In genomic region chr4:78211529-78212494, GRCm38 (mm10) we compare ENCODE assay signal across 8 mouse cellular contexts. TPM values are rescaled to one million over a fixed set of nuclear protein-coding genes. Genes with fewer than 3 reads are reported as not detected.
DNase-seq lines count a peak whose midpoint lies in the region; ATAC-seq and TF ChIP-seq lines count a peak whose summit lies in the region.

TSS of gene Ptprd (minus strand) at chr4:78211961.

- H3K4me2 ChIP-seq in lung, postnatal 0 days (replicated peaks; ENCODE audit: low read depth, low read length), result peak within 1 kb of the TSS; percentile 64
- H3K4me2 ChIP-seq in liver, embryonic 15.5 days, result peak within 1 kb of the TSS; percentile 54

- no peaks in the 10 kb centered on the region for H3K4me1 ChIP-seq in lung, postnatal 0 days (ENCODE audit: insufficient read depth, low read depth, low read length)
- H3K4me1 ChIP-seq in liver, embryonic 15.5 days (replicated peaks), result no peaks in the 10 kb centered on the region

- TF ChIP-seq CTCF in lung, postnatal 0 days (IDR thresholded peaks at IDR 0.05), result no peak

- 0 out of 2 replicates have a peak, but pooled peaks cover 2% of the 10 kb centered on the region for H3K27me3 ChIP-seq in lung, postnatal 0 days (replicated peaks; ENCODE audit: insufficient read depth, low read length)
- H3K27me3 ChIP-seq in liver, embryonic 15.5 days, result peaks cover 26% of the 10 kb centered on the region

- peak within 1 kb of the TSS; percentile 15 for H3K4me3 ChIP-seq in lung, postnatal 0 days (ENCODE audit: low read depth, low read length)
- H3K4me3 ChIP-seq in liver, embryonic 15.5 days (replicated peaks), result peak within 1 kb of the TSS; percentile 33

- no peak for ATAC-seq in lung, postnatal 0 days
- no peak for ATAC-seq in liver, embryonic 15.5 days (ENCODE audit: insufficient read depth)

- H3K9ac ChIP-seq in lung, postnatal 0 days (replicated peaks; ENCODE audit: low read depth), result no peak within 1 kb of the TSS
- H3K9ac ChIP-seq in liver, embryonic 15.5 days, result no peak within 1 kb of the TSS

- H3K27ac ChIP-seq in lung, postnatal 0 days (ENCODE audit: low read length), result no peak within 1 kb of the TSS
- no peak within 1 kb of the TSS for H3K27ac ChIP-seq in liver, embryonic 15.5 days (replicated peaks)

- WGBS in lung, postnatal 0 days, result 1% methylated on average over 67 of the region's 86 CpGs
- 2% methylated on average over 70 of the region's 86 CpGs for WGBS in liver, embryonic 15.5 days (ENCODE audit: insufficient replicate concordance)

- TF ChIP-seq EP300 in lung, postnatal 0 days (IDR thresholded peaks at IDR 0.05), result no peak

- H3K36me3 ChIP-seq in lung, postnatal 0 days (ENCODE audit: insufficient read depth, low read length), result no peaks in the 10 kb centered on the region
- H3K36me3 ChIP-seq in liver, embryonic 15.5 days (replicated peaks), result no peaks in the 10 kb centered on the region

- H3K9me3 ChIP-seq in lung, postnatal 0 days (ENCODE audit: low read length), result no peaks in the 10 kb centered on the region
- H3K9me3 ChIP-seq in liver, embryonic 15.5 days (replicated peaks), result no peaks in the 10 kb centered on the region

- DNase-seq in lung, postnatal 0 days (ENCODE audit: low spot score), result no peak
- DNase-seq in lung, postnatal 25 days (ENCODE audit: low spot score), result no peak
- DNase-seq in cerebellum, postnatal 14 days, result peak; percentile 79 to 80
- DNase-seq in frontal cortex, postnatal 14 days (ENCODE audit: low spot score in 2 of 2), result peak; percentile 18 to 50
- peak; percentile 38 to 72 for DNase-seq in layer of hippocampus, adult 18-20 months (ENCODE audit: low spot score in 2 of 2)
- peak; percentile 73 for DNase-seq in right cerebral cortex, postnatal 4 days
- DNase-seq in thymus, postnatal 25 days, result no peak

RNA-seq across cellular contexts. Expression of gene Ptprd, which starts in this region (rescaled TPM):
- polyA plus RNA-seq in lung, postnatal 0 days (2015; fragmentation: Nextera tagmentation; extraction: Ambion mirVana), result 14.9 and 15.2 TPM in 2 replicates
- 100 to 1,000 TPM; 138 to 145 TPM for total RNA-seq in layer of hippocampus, adult 18-20 months (2021)
- 4.5 and 4.8 TPM in 2 replicates for polyA plus RNA-seq in liver, embryonic 15.5 days (2015; fragmentation: Nextera tagmentation; extraction: Ambion mirVana)

Comparison
In these comparisons a context has a peak if more than half of its experiments do, and no peak if none do; other contexts are left out.
1. DNase-seq: peak in cerebellum, postnatal 14 days (2 of 2), frontal cortex, postnatal 14 days (2 of 2), layer of hippocampus, adult 18-20 months (2 of 2) and right cerebral cortex, postnatal 4 days (single experiment); none in lung, postnatal 0 days (single experiment), lung, postnatal 25 days (single experiment) and thymus, postnatal 25 days (single experiment).